Mouse (Mus musculus): ENCODE data around the gene Slc26a3. TPM values are rescaled to one million over a fixed set of nuclear protein-coding genes. Genes with fewer than 3 reads are reported as not detected.
A peak's percentile ranks its signal among the peaks of the same experiment; 100 is the strongest.

The Slc26a3 gene
- polyA plus RNA-seq, 1 experiment from 2014 or later: 0.07 TPM

- ATAC-seq (ENCODE audit: low read depth): no peak
These were observed 108.3 kb downstream of the Slc26a3 start for GRCm38 (mm10) chr12:31498936-31499313.

GRCm38 (mm10) chr12:31499314-31500131 is 108.9 kb downstream of the Slc26a3 start, which contains the start of gene Cbll1:
TSS of gene Cbll1 (minus strand) at chr12:31499616.
- peak within 1 kb of the TSS; percentile 97 for H3K4me3 ChIP-seq (replicated peaks)
- no peaks in the 10 kb centered on the region for H3K27me3 ChIP-seq
- H3K9ac ChIP-seq: peak within 1 kb of the TSS; percentile 91
- DNase-seq: peak; percentile 89
- ATAC-seq (ENCODE audit: low read depth): peak; percentile 98
- WGBS (ENCODE audit: insufficient replicate concordance): under 1% methylated on average over 68 of the region's 68 CpGs
- H3K9me3 ChIP-seq (replicated peaks): no peaks in the 10 kb centered on the region
- peaks cover under 1% of the 10 kb centered on the region for H3K36me3 ChIP-seq
- peak within 1 kb of the TSS; percentile 86 for H3K4me2 ChIP-seq
- H3K4me1 ChIP-seq (replicated peaks): peaks cover 26% of the 10 kb centered on the region
- H3K27ac ChIP-seq: peak within 1 kb of the TSS; percentile 81

More at GRCm38 (mm10) chr12:31498936-31499313, 108.3 kb downstream of the Slc26a3 start:
- H3K4me3 ChIP-seq (replicated peaks): peak overlapping the region; percentile 97
- peaks cover 6% of the 10 kb centered on the region for H3K36me3 ChIP-seq
- H3K9ac ChIP-seq: peak overlapping the region; percentile 91
- peak overlapping the region; percentile 86 for H3K4me2 ChIP-seq
- DNase-seq: no peak
- no peaks in the 10 kb centered on the region for H3K9me3 ChIP-seq (replicated peaks)
- WGBS (ENCODE audit: insufficient replicate concordance): under 1% methylated on average over 25 of the region's 25 CpGs
- peak overlapping the region; percentile 78 for H3K27ac ChIP-seq
- no peaks in the 10 kb centered on the region for H3K27me3 ChIP-seq
- H3K4me1 ChIP-seq (replicated peaks): peaks cover 26% of the 10 kb centered on the region

GRCm38 (mm10) chr12:31500196-31500595 is 109.5 kb downstream of the Slc26a3 start:
- DNase-seq: no peak
- Histone ChIP-seq H3K9me3 (replicated peaks) (no peaks in the 10 kb centered on the region), H3K27ac (peak overlapping the region; percentile 81), H3K27me3 (no peaks in the 10 kb centered on the region), H3K9ac (peak overlapping the region; percentile 91), H3K4me1 (replicated peaks) (peaks cover 26% of the 10 kb centered on the region), H3K4me3 (replicated peaks) (peak overlapping the region; percentile 97), H3K4me2 (peak overlapping the region; percentile 86), H3K36me3 (no peaks in the 10 kb centered on the region)
- ATAC-seq (ENCODE audit: low read depth): no peak
- 12% methylated on average over 12 of the region's 12 CpGs for WGBS (ENCODE audit: insufficient replicate concordance)

- Histone ChIP-seq H3K27me3 (no peaks in the 10 kb centered on the region), H3K9ac (no peak overlapping the region), H3K4me3 (replicated peaks) (no peak overlapping the region), H3K4me2 (no peak overlapping the region), H3K9me3 (replicated peaks) (no peaks in the 10 kb centered on the region), H3K36me3 (no peaks in the 10 kb centered on the region), H3K4me1 (replicated peaks) (peaks cover 26% of the 10 kb centered on the region), H3K27ac (no peak overlapping the region)
- ATAC-seq (ENCODE audit: low read depth) (no peak), DNase-seq (no peak)
- 39% methylated on average over 4 of the region's 4 CpGs for WGBS (ENCODE audit: insufficient replicate concordance)
These were observed 110.6 kb downstream of the Slc26a3 start for GRCm38 (mm10) chr12:31501266-31501665.

- no peaks in the 10 kb centered on the region for H3K9me3 ChIP-seq (replicated peaks)
- H3K4me2 ChIP-seq: no peak overlapping the region
- H3K4me1 ChIP-seq (replicated peaks): peaks cover 17% of the 10 kb centered on the region
- H3K4me3 ChIP-seq (replicated peaks): no peak overlapping the region
- H3K27ac ChIP-seq: no peak overlapping the region
- no peaks in the 10 kb centered on the region for H3K36me3 ChIP-seq
- no peaks in the 10 kb centered on the region for H3K27me3 ChIP-seq
- no peak overlapping the region for H3K9ac ChIP-seq
- no peak for ATAC-seq (ENCODE audit: low read depth)
- DNase-seq: no peak
These were observed 112.5 kb downstream of the Slc26a3 start for GRCm38 (mm10) chr12:31503211-31503610.

- H3K4me3 ChIP-seq (replicated peaks): no peak overlapping the region
- H3K36me3 ChIP-seq: no peaks in the 10 kb centered on the region
- DNase-seq (no peak), ATAC-seq (ENCODE audit: low read depth) (no peak)
- H3K9me3 ChIP-seq (replicated peaks): no peaks in the 10 kb centered on the region
- H3K27ac ChIP-seq: no peak overlapping the region
- H3K27me3 ChIP-seq: no peaks in the 10 kb centered on the region
- no peak overlapping the region for H3K4me2 ChIP-seq
- no peaks in the 10 kb centered on the region for H3K4me1 ChIP-seq (replicated peaks)
- WGBS (ENCODE audit: insufficient replicate concordance): 32% methylated on average over 6 of the region's 6 CpGs
- H3K9ac ChIP-seq: no peak overlapping the region
These were observed 117.2 kb downstream of the Slc26a3 start for GRCm38 (mm10) chr12:31507718-31508364.

GRCm38 (mm10) chr12:31508496-31508895 is 117.8 kb downstream of the Slc26a3 start:
- H3K9ac ChIP-seq: no peak overlapping the region
- DNase-seq (no peak), ATAC-seq (ENCODE audit: low read depth) (no peak)
- H3K4me1 ChIP-seq (replicated peaks): no peaks in the 10 kb centered on the region
- WGBS (ENCODE audit: insufficient replicate concordance): 70% methylated on average over 6 of the region's 6 CpGs
- H3K36me3 ChIP-seq: no peaks in the 10 kb centered on the region
- H3K9me3 ChIP-seq (replicated peaks): no peaks in the 10 kb centered on the region
- no peaks in the 10 kb centered on the region for H3K27me3 ChIP-seq
- H3K4me2 ChIP-seq: no peak overlapping the region
- no peak overlapping the region for H3K27ac ChIP-seq
- no peak overlapping the region for H3K4me3 ChIP-seq (replicated peaks)

- Histone ChIP-seq H3K27me3 (no peaks in the 10 kb centered on the region), H3K4me3 (replicated peaks) (no peak overlapping the region), H3K9ac (no peak overlapping the region), H3K36me3 (no peaks in the 10 kb centered on the region), H3K9me3 (replicated peaks) (no peaks in the 10 kb centered on the region), H3K4me2 (no peak overlapping the region), H3K27ac (no peak overlapping the region), H3K4me1 (replicated peaks) (no peaks in the 10 kb centered on the region)
- DNase-seq: no peak
- 56% methylated on average over 5 of the region's 5 CpGs for WGBS (ENCODE audit: insufficient replicate concordance)
- no peak for ATAC-seq (ENCODE audit: low read depth)
These were observed 120.5 kb downstream of the Slc26a3 start for GRCm38 (mm10) chr12:31511218-31511617.

GRCm38 (mm10) chr12:31512634-31513411 is 122.2 kb downstream of the Slc26a3 start:
- Histone ChIP-seq H3K4me2 (no peak overlapping the region), H3K27ac (no peak overlapping the region), H3K36me3 (no peaks in the 10 kb centered on the region), H3K27me3 (no peaks in the 10 kb centered on the region), H3K9ac (no peak overlapping the region), H3K4me3 (replicated peaks) (no peak overlapping the region), H3K9me3 (replicated peaks) (no peaks in the 10 kb centered on the region), H3K4me1 (replicated peaks) (no peaks in the 10 kb centered on the region)
- WGBS (ENCODE audit: insufficient replicate concordance): 79% methylated on average over 14 of the region's 14 CpGs
- ATAC-seq (ENCODE audit: low read depth) (no peak), DNase-seq (no peak)

GRCm38 (mm10) chr12:31513724-31514503 is 123.2 kb downstream of the Slc26a3 start:
- WGBS (ENCODE audit: insufficient replicate concordance): 25% methylated on average over 6 of the region's 6 CpGs

More at GRCm38 (mm10) chr12:31513724-31514503, 123.2 kb downstream of the Slc26a3 start:
- no peak overlapping the region for H3K9ac ChIP-seq
- H3K4me3 ChIP-seq (replicated peaks): no peak overlapping the region
- no peak overlapping the region for H3K4me2 ChIP-seq
- ATAC-seq (ENCODE audit: low read depth): no peak
- H3K36me3 ChIP-seq: no peaks in the 10 kb centered on the region
- no peaks in the 10 kb centered on the region for H3K4me1 ChIP-seq (replicated peaks)
- no peak overlapping the region for H3K27ac ChIP-seq
- H3K9me3 ChIP-seq (replicated peaks): no peaks in the 10 kb centered on the region
- no peaks in the 10 kb centered on the region for H3K27me3 ChIP-seq
- DNase-seq: no peak
